Mouse (Mus musculus) liver, embryonic 14.5 days (tissue): ENCODE measurements around the gene Dnajc16.

ENCODE experiments used
- CTCF ChIP-seq: IDR thresholded peaks from 2 replicates; pipeline ENCODE4 v1.5.1; 2016; ENCODE audit warnings: antibody characterized with exemption, low read depth, control low read depth
- EP300 ChIP-seq: IDR thresholded peaks from 2 replicates; pipeline ENCODE4 v1.6.1; 2016; ENCODE audit warnings: antibody characterized with exemption, low read depth

DNA sequence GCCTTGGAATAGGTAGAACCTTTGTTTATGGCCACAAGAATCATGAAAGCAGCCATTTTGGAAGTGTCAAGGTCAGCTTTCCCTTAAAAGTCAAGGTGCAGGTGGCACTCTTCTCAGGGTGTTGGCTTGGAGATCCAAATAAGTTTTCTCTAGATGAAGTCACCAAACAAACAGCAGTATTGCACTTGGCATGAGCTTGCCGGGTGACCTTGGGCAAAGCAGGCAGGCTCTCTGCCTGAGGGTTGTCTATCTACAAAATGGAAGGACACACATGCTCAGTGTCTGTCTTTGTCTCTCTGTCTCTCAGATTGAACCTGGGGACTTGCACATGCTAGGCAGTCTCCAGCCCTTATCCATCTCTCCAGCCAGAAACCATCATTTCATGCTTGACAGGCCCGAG is 36.7 kb upstream of the Dnajc16 start:
- TF ChIP-seq CTCF (no peak), EP300 (no peak)
